Mouse (Mus musculus): ENCODE measurements around the gene Apobec3.
"Not testable (repeated sequence)": the region's sequence is repeated elsewhere in the genome, so short reads cannot be mapped to it uniquely, and the experiment has no call there.

The Apobec3 gene

GRCm38 (mm10) chr15:79895221-79896079, 4.0 kb downstream of the Apobec3 start:
- DNase-seq, result peak; percentile 63 to 64

- DNase-seq, result peak in 1 of 2 experiments; percentile 39
Observed at GRCm38 (mm10) chr15:79896080-79896725, 4.7 kb downstream of the Apobec3 start.

- DNase-seq, result no peak
Observed at GRCm38 (mm10) chr15:79898988-79899387, 7.5 kb downstream of the Apobec3 start.

GRCm38 (mm10) chr15:79899828-79900510, 8.5 kb downstream of the Apobec3 start:
- DNase-seq, result peak in 1 of 2 experiments; percentile 19

GRCm38 (mm10) chr15:79900751-79901150, 9.3 kb downstream of the Apobec3 start:
- DNase-seq, result peak; percentile 56 to 65

GRCm38 (mm10) chr15:79901399-79901798, 9.9 kb downstream of the Apobec3 start:
- DNase-seq, result no peak

GRCm38 (mm10) chr15:79903081-79903480, 11.6 kb downstream of the Apobec3 start:
- DNase-seq, result not testable (repeated sequence)

- DNase-seq, result no peak
Observed at GRCm38 (mm10) chr15:79903963-79904362, 12.5 kb downstream of the Apobec3 start.

- DNase-seq, result not testable (repeated sequence)
Observed at GRCm38 (mm10) chr15:79904678-79905077, 13.2 kb downstream of the Apobec3 start.

GRCm38 (mm10) chr15:79905211-79905610, 13.8 kb downstream of the Apobec3 start:
- DNase-seq, result no peak

- DNase-seq, result no peak
Observed at GRCm38 (mm10) chr15:79906855-79907254, 15.4 kb downstream of the Apobec3 start.

GRCm38 (mm10) chr15:79909006-79909405, 17.5 kb downstream of the Apobec3 start:
- not testable (repeated sequence) for DNase-seq

GRCm38 (mm10) chr15:79910812-79911211, 19.4 kb downstream of the Apobec3 start:
- not testable (repeated sequence) for DNase-seq

GRCm38 (mm10) chr15:79911339-79911738, 19.9 kb downstream of the Apobec3 start:
- no peak for DNase-seq

- no peak for DNase-seq
Observed at GRCm38 (mm10) chr15:79913761-79914346, 22.4 kb downstream of the Apobec3 start.

- peak; percentile 39 to 47 for DNase-seq
Observed at GRCm38 (mm10) chr15:79914357-79914756, 22.9 kb downstream of the Apobec3 start.

GRCm38 (mm10) chr15:79916150-79916549, 24.7 kb downstream of the Apobec3 start:
- DNase-seq, result no peak

GRCm38 (mm10) chr15:79917111-79917720, 25.8 kb downstream of the Apobec3 start:
- peak in 1 of 2 experiments; percentile 15 for DNase-seq

GRCm38 (mm10) chr15:79918485-79918884, 27.0 kb downstream of the Apobec3 start:
- no peak for DNase-seq

- peak in 1 of 2 experiments; percentile 24 for DNase-seq
Observed at GRCm38 (mm10) chr15:79919787-79920186, 28.3 kb downstream of the Apobec3 start.

- no peak for DNase-seq
Observed at GRCm38 (mm10) chr15:79926856-79927416, 35.5 kb downstream of the Apobec3 start.

- DNase-seq, result peak; percentile 97 to 98
Observed at GRCm38 (mm10) chr15:79927637-79928122, 36.2 kb downstream of the Apobec3 start.

All from B cell, adult 2 months (primary cell).